In the genomic region with DNA sequence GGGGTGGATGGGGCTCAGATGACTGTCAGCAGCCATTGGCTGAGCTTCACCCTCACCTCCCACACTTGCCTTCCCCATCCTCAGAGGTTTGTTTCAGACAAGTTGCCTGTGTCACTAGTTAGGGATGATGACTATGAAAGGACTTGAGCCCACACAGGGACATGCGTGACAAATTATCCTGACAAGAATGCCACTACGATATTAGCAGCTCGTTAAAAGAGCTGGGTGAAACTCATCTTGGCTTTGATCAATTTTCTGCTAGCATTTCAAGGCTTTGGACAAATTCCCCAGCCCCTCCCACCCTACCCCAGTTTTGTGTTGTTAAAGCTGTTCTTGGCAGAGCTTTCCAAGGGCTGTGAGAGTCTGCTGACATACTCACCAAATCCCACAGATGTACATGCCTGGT, we compare ENCODE assay signal across 17 mouse cellular contexts.
DNase-seq lines count a peak whose midpoint lies in the region; ATAC-seq lines count a peak whose summit lies in the region.
"Had no signal": no experiment of that assay in that cellular context is flagged by ENCODE, and none has a peak within 500 bp of the region (broad histone marks: within the 10 kb centered on the region; RNA-seq: fewer than 3 reads in every experiment).

No protein-coding gene starts in this region.

- 22% methylated on average over 3 of the region's 3 CpGs for WGBS in embryonic facial prominence, embryonic 14.5 days
- 44% methylated on average over 3 of the region's 3 CpGs for WGBS in embryonic facial prominence, embryonic 10.5 days

- H3K4me2 ChIP-seq in embryonic facial prominence, embryonic 14.5 days (ENCODE audit: low read depth, low read length), result no peak overlapping the region
- H3K4me2 ChIP-seq: heart, embryonic 15.5 days; neural tube, embryonic 15.5 days had no signal

- no peaks in the 10 kb centered on the region for H3K27me3 ChIP-seq in embryonic facial prominence, embryonic 14.5 days (replicated peaks; ENCODE audit: control insufficient read depth, insufficient read depth, low read length)
- no peaks in the 10 kb centered on the region for H3K27me3 ChIP-seq in embryonic facial prominence, embryonic 10.5 days (replicated peaks; ENCODE audit: low read depth, poor library complexity, severe bottlenecking)
- H3K27me3 ChIP-seq: heart, embryonic 15.5 days; megakaryocyte, embryonic 14.5 days; neural tube, embryonic 15.5 days had no signal

- H3K4me3 ChIP-seq in embryonic facial prominence, embryonic 14.5 days (ENCODE audit: low read depth, low read length), result no peak overlapping the region
- H3K4me3 ChIP-seq in embryonic facial prominence, embryonic 10.5 days, result no peak overlapping the region
- H3K4me3 ChIP-seq: heart, embryonic 15.5 days; megakaryocyte, embryonic 14.5 days; neural tube, embryonic 15.5 days had no signal

- 0 out of 2 replicates have a peak, but pooled peaks have one; percentile 47 for ATAC-seq in embryonic facial prominence, embryonic 14.5 days (ENCODE audit: low read depth)
- no peak for ATAC-seq in erythroblast, adult 5-6 weeks (replicated peaks; ENCODE audit: low FRiP score, poor library complexity, severe bottlenecking)

- H3K9ac ChIP-seq in embryonic facial prominence, embryonic 14.5 days (ENCODE audit: low read depth, low read length), result no peak overlapping the region
- H3K9ac ChIP-seq: heart, embryonic 15.5 days; neural tube, embryonic 15.5 days had no signal

- H3K36me3 ChIP-seq in embryonic facial prominence, embryonic 14.5 days (ENCODE audit: control insufficient read depth, insufficient read depth, low read length), result no peaks in the 10 kb centered on the region
- H3K36me3 ChIP-seq in embryonic facial prominence, embryonic 10.5 days (replicated peaks), result no peaks in the 10 kb centered on the region
- H3K36me3 ChIP-seq: G1E; heart, embryonic 15.5 days; neural tube, embryonic 15.5 days had no signal

- H3K27ac ChIP-seq in embryonic facial prominence, embryonic 14.5 days (replicated peaks; ENCODE audit: low read depth, low read length), result no peak overlapping the region
- no peak overlapping the region for H3K27ac ChIP-seq in embryonic facial prominence, embryonic 10.5 days (replicated peaks)
- H3K27ac ChIP-seq: heart, embryonic 15.5 days; neural tube, embryonic 15.5 days; stomach, postnatal 0 days had no signal

- peak; percentile 85 for DNase-seq in embryonic facial prominence, embryonic 14.5 days (ENCODE audit: low spot score)
- DNase-seq in embryonic facial prominence, embryonic 10.5 days (ENCODE audit: low spot score), result no peak
- DNase-seq in left cerebral cortex, adult 18-20 months (ENCODE audit: low spot score in 2 of 2), result peak; percentile 5 to 29
- no peak for DNase-seq in left cerebral cortex, postnatal 10 days (ENCODE audit: extremely low spot score in 1 of 2, low spot score in 2 of 2)
- peak; percentile 94 for DNase-seq in Muller cell, postnatal 12 days (ENCODE audit: inconsistent ontology term)
- peak; percentile 23 to 39 for DNase-seq in layer of hippocampus, postnatal 36 days
- no peak for DNase-seq in c-Kit-positive CD71-positive TER-119-positive erythroid progenitor cells, embryonic 14.5 days (ENCODE audit: low spot score)
- DNase-seq: embryo, embryonic 11 days; gastrocnemius, postnatal 10 days; kidney, postnatal 25 days; liver had no signal

- intact Hi-C loops in left cerebral cortex, postnatal 10 days (cut with DNase I), result no loop called here

- 0 out of 2 replicates have a peak, but pooled peaks cover 11% of the 10 kb centered on the region for H3K4me1 ChIP-seq in embryonic facial prominence, embryonic 14.5 days (ENCODE audit: control insufficient read depth, insufficient read depth, low read length)
- H3K4me1 ChIP-seq in embryonic facial prominence, embryonic 10.5 days, result peaks cover 29% of the 10 kb centered on the region
- H3K4me1 ChIP-seq: megakaryocyte, embryonic 14.5 days had no signal

- no peaks in the 10 kb centered on the region for H3K9me3 ChIP-seq in embryonic facial prominence, embryonic 14.5 days (ENCODE audit: control insufficient read depth, low read length)
- H3K9me3 ChIP-seq in embryonic facial prominence, embryonic 10.5 days, result no peaks in the 10 kb centered on the region
- H3K9me3 ChIP-seq: heart, embryonic 15.5 days; megakaryocyte, embryonic 14.5 days; neural tube, embryonic 15.5 days had no signal

Comparison
In these comparisons a context has a peak if more than half of its experiments do, and no peak if none do; other contexts are left out.
1. DNase-seq: peak in embryonic facial prominence, embryonic 14.5 days (single experiment), left cerebral cortex, adult 18-20 months (2 of 2), Muller cell, postnatal 12 days (single experiment) and layer of hippocampus, postnatal 36 days (2 of 2); none in embryonic facial prominence, embryonic 10.5 days (single experiment), left cerebral cortex, postnatal 10 days (0 of 2) and c-Kit-positive CD71-positive TER-119-positive erythroid progenitor cells, embryonic 14.5 days (single experiment).